ENCODE assay signal across 8 mouse cellular contexts in the genomic region with DNA sequence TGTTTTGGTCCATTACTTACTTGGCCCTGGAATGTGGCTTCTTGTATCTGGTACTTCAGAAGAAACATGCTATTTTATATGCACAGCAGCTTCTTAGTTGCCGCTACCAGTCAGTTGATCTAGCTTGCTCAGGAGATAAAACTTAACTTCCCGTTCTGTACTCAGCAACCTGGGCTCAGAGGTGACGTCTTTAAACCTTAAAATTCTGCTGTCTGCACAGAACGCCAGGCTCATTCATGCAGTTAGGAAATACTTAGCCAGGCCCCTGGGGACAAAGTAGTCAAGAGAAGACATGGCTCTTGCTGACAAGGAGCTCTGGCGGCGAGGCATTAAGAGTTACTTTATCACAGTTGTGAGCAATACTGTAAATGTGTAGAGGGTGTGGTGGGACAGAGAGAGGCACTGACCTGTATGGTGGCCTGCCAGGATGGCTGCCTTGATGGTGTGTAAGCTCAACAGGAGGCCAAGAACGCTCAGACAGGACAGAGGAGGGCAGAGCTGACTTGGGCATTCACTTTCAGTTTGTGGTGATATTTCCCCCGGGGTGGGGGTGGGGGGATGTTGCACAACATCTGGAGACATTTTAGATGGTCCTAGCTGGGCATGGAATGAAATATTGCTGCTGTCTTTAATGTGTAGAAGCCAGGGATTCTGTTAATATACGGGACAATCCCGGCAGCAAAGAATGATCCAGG. TPM values are rescaled to one million over a fixed set of nuclear protein-coding genes. Genes with fewer than 3 reads are reported as not detected.
DNase-seq lines count a peak whose midpoint lies in the region; ATAC-seq lines count a peak whose summit lies in the region.

No protein-coding gene starts in this region.

- no peaks in the 10 kb centered on the region for H3K9me3 ChIP-seq in intestine, embryonic 14.5 days (ENCODE audit: control insufficient read depth, low read length)
- no peaks in the 10 kb centered on the region for H3K9me3 ChIP-seq in megakaryocyte, embryonic 14.5 days
- no peaks in the 10 kb centered on the region for H3K9me3 ChIP-seq in hindbrain, embryonic 14.5 days (ENCODE audit: control insufficient read depth, low read length)

- WGBS in intestine, embryonic 14.5 days: 56% methylated on average over 10 of the region's 10 CpGs
- 63% methylated on average over 10 of the region's 10 CpGs for WGBS in hindbrain, embryonic 14.5 days

- H3K9ac ChIP-seq in intestine, embryonic 14.5 days (ENCODE audit: low read length): no peak overlapping the region
- H3K9ac ChIP-seq in hindbrain, embryonic 14.5 days: no peak overlapping the region

- H3K4me2 ChIP-seq in intestine, embryonic 14.5 days (ENCODE audit: low read length): no peak overlapping the region
- H3K4me2 ChIP-seq in hindbrain, embryonic 14.5 days (replicated peaks): no peak overlapping the region

- ATAC-seq in intestine, embryonic 14.5 days (replicated peaks; ENCODE audit: low FRiP score, low TSS enrichment, low read depth): 0 out of 2 replicates have a peak, but pooled peaks have one; percentile 15
- ATAC-seq in hindbrain, embryonic 14.5 days (ENCODE audit: low FRiP score): no peak

- H3K27ac ChIP-seq in intestine, embryonic 14.5 days (ENCODE audit: low read depth): no peak overlapping the region
- H3K27ac ChIP-seq in hindbrain, embryonic 14.5 days: no peak overlapping the region

- H3K36me3 ChIP-seq in intestine, embryonic 14.5 days (ENCODE audit: control insufficient read depth, insufficient read depth, low read length): no peaks in the 10 kb centered on the region
- peaks cover 16% of the 10 kb centered on the region for H3K36me3 ChIP-seq in megakaryocyte, embryonic 14.5 days (replicated peaks; ENCODE audit: low read length)
- H3K36me3 ChIP-seq in hindbrain, embryonic 14.5 days (replicated peaks; ENCODE audit: control insufficient read depth, insufficient read depth): no peaks in the 10 kb centered on the region

- H3K4me1 ChIP-seq in intestine, embryonic 14.5 days (replicated peaks; ENCODE audit: control insufficient read depth, insufficient read depth, low read length): no peaks in the 10 kb centered on the region
- H3K4me1 ChIP-seq in megakaryocyte, embryonic 14.5 days: peaks cover 34% of the 10 kb centered on the region
- H3K4me1 ChIP-seq in hindbrain, embryonic 14.5 days (replicated peaks; ENCODE audit: control insufficient read depth, insufficient read depth, low read length): no peaks in the 10 kb centered on the region; the same call in 1 of the 2 replicates

- H3K4me3 ChIP-seq in intestine, embryonic 14.5 days (ENCODE audit: low read depth, low read length): no peak overlapping the region
- H3K4me3 ChIP-seq in megakaryocyte, embryonic 14.5 days (replicated peaks): peak overlapping the region; percentile 88
- H3K4me3 ChIP-seq in hindbrain, embryonic 14.5 days (replicated peaks; ENCODE audit: low read length): no peak overlapping the region

- H3K27me3 ChIP-seq in intestine, embryonic 14.5 days (replicated peaks; ENCODE audit: control insufficient read depth, insufficient read depth, low read length): no peaks in the 10 kb centered on the region
- no peaks in the 10 kb centered on the region for H3K27me3 ChIP-seq in megakaryocyte, embryonic 14.5 days (replicated peaks)
- H3K27me3 ChIP-seq in hindbrain, embryonic 14.5 days (ENCODE audit: control insufficient read depth, insufficient read depth, low read length): no peaks in the 10 kb centered on the region

- peak; percentile 34 for DNase-seq in adrenal gland, adult 2 months
- DNase-seq in adrenal gland, adult 8-10 months: no peak
- DNase-seq in CD4-positive helper T cell, adult 2 months (ENCODE audit: low read depth, low spot score): peak; percentile 43
- no peak for DNase-seq in intestine, embryonic 14.5 days (ENCODE audit: low spot score)
- DNase-seq in c-Kit-positive CD71-positive TER-119-positive erythroid progenitor cells, embryonic 14.5 days (ENCODE audit: low spot score): no peak
- DNase-seq in urinary bladder, adult 18-20 months (ENCODE audit: low spot score in 2 of 2): no peak
- no peak for DNase-seq in hindbrain, embryonic 14.5 days (ENCODE audit: low spot score)

RNA-seq across cellular contexts. Expression of a gene that starts 11.3 kb away (rescaled TPM):
- 10 to 100 TPM; 31.1 to 36.3 TPM for total RNA-seq in adrenal gland, adult 2 months (2021)
- 4.6 and 4.7 TPM in 2 replicates for polyA plus RNA-seq in adrenal gland, adult 2 months (2012; rRNA removed)
- total RNA-seq in adrenal gland, adult 8-10 months (2022): 10 to 100 TPM; 29.6 to 40.1 (median 34.0) TPM
- 14.0 and 14.3 TPM in 2 replicates for polyA plus RNA-seq in intestine, embryonic 14.5 days (2014; fragmentation: Nextera tagmentation; extraction: Ambion mirVana)
- 0.57 TPM in 1 of 2 replicates, not detected in the other for polyA plus RNA-seq in megakaryocyte, embryonic 14.5 days (2012; ENCODE audit: insufficient read depth, low replicate concordance)
- polyA plus RNA-seq in hindbrain, embryonic 14.5 days (2014; fragmentation: Nextera tagmentation; extraction: Ambion mirVana): 23.8 TPM in 2 replicates

RNA-seq across cellular contexts. Expression of a gene that starts 11.4 kb away (rescaled TPM):
- 10 to 100 TPM; 10.2 to 23.5 TPM for total RNA-seq in adrenal gland, adult 2 months (2021)
- 18.1 and 39.3 TPM in 2 replicates for polyA plus RNA-seq in adrenal gland, adult 2 months (2012; rRNA removed)
- 10 to 100 TPM in 2 of 4 experiments, 1 to 10 TPM in 2; 9.3 to 26.6 (median 12.7) TPM for total RNA-seq in adrenal gland, adult 8-10 months (2022)
- 3.1 and 3.6 TPM in 2 replicates for polyA plus RNA-seq in intestine, embryonic 14.5 days (2014; fragmentation: Nextera tagmentation; extraction: Ambion mirVana)
- polyA plus RNA-seq in megakaryocyte, embryonic 14.5 days (2012; ENCODE audit: insufficient read depth, low replicate concordance): 0.72 TPM in 1 of 2 replicates, not detected in the other
- 0.44 and 0.82 TPM in 2 replicates for polyA plus RNA-seq in hindbrain, embryonic 14.5 days (2014; fragmentation: Nextera tagmentation; extraction: Ambion mirVana)

Comparison
In these comparisons a context has a peak if more than half of its experiments do, and no peak if none do; other contexts are left out.
1. DNase-seq: peak in adrenal gland, adult 2 months (single experiment) and CD4-positive helper T cell, adult 2 months (single experiment); none in adrenal gland, adult 8-10 months (single experiment), intestine, embryonic 14.5 days (single experiment), c-Kit-positive CD71-positive TER-119-positive erythroid progenitor cells, embryonic 14.5 days (single experiment), urinary bladder, adult 18-20 months (0 of 2) and hindbrain, embryonic 14.5 days (single experiment).